Mouse (Mus musculus): ENCODE data around the gene Rpl27. TPM values are rescaled to one million over a fixed set of nuclear protein-coding genes. Genes with fewer than 3 reads are reported as not detected.
"Not testable (repeated sequence)": the region's sequence is repeated elsewhere in the genome, so short reads cannot be mapped to it uniquely, and the experiment has no call there.

Rpl27 gene
- polyA plus RNA-seq (2015; fragmentation: Nextera tagmentation; extraction: Ambion mirVana), result 550 and 596 TPM in 2 replicates

GRCm38 (mm10) chr11:101442127-101442693, at the start of gene Rpl27:
Rpl27 (plus strand) TSS chr11:101442298.
- DNase-seq (ENCODE audit: low spot score), result peak; percentile 99

DNA sequence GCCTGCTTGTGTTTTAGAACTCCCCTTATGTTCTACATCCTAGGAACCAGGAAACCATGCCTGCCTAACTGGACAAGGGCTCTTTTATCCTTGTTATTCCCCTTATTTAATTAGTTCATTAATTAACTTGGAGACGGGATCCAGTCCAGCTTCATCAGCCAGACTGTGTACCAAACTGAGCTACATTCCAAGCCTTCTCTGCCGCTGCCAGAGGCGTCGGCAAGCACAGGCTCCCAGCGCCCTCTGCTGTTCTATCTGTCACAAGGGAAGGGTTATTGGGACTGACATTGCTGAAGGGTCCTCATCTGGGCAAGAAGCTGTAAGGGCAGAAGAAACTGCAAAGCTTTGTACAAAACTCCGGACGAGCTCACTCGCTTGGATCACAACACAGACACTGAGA, 47.0 kb upstream of the Rpl27 start:
- peak; percentile 79 for DNase-seq (ENCODE audit: low spot score)

DNA sequence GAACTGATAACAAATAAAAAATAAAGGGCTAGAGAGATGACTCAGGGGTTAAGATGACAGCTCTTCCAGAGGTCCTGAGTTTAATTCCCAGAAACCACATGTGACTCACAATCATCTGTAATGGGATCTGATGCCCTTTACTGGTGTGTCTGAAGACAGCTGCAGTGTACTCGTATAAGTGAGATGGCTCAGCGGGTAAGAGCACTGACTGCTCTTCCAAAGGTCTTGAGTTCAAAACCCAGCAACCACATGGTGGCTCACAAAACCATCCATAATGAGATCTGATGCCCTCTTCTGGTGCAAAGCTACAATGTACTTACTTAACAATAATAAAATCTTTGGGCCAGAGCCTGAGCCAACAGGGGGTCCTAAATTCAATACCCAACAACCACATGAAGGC, 26.8 kb upstream of the Rpl27 start:
- no peak for DNase-seq (ENCODE audit: low spot score)

DNA sequence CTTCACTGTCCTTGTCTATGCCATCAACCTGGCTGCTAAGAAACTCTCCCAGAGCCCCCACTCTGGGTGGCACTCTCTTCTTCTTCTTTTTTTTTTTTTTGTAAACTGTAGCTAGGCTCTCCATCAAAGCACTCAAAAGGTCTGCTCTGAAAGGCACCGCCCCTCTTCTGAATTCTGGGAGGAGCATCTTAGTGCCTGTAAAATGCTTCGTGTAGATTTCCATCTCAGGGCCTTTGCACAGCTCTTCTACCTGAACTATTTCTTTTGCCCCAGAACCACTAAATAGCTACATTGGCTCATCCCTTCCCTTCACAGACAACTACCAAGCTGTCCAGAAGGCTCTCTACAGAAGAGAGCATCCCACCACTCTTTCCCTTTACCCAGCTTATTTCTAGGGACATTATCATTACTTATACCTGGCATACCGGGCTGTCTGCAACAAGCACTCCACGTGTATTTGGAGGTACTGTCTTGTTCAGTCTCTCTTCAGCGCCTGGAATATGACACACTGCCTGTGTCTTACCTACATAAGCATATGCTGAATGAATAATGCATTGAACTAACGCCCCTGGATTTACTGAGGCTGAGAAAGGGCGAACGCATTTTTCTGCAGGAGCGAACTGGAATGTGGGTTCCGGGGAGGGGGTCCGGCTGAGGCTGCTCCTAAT, 25.5 kb upstream of the Rpl27 start:
- DNase-seq (ENCODE audit: low spot score), result peak; percentile 41

GRCm38 (mm10) chr11:101417101-101417855, 24.8 kb upstream of the Rpl27 start, which contains the start of gene Aarsd1:
Aarsd1 (minus strand) TSS chr11:101417615.
- peak; percentile 90 for DNase-seq (ENCODE audit: low spot score)

DNA sequence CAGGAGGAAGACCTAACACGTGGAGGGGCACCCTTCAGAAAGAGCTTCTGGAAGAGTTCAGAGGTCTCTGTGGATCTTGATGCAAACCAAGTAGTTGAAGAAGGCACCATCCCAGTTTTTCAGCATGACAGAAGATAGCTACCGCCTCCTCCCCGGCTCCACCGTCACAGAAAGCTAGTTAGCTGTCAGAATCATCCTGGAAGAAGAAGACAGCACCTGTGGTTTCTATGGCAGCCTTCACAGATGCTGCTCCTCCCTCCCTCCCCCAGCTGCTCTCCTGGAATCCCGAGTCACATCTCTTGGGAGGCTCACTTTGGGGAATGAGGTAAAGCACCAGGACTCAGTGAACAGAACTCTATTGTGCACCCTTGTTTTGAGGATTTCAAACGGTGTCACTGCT, 23.1 kb upstream of the Rpl27 start:
- no peak for DNase-seq (ENCODE audit: low spot score)

- DNase-seq (ENCODE audit: low spot score), result no peak
These were observed 22.5 kb upstream of the Rpl27 start for GRCm38 (mm10) chr11:101419610-101420009.

DNA sequence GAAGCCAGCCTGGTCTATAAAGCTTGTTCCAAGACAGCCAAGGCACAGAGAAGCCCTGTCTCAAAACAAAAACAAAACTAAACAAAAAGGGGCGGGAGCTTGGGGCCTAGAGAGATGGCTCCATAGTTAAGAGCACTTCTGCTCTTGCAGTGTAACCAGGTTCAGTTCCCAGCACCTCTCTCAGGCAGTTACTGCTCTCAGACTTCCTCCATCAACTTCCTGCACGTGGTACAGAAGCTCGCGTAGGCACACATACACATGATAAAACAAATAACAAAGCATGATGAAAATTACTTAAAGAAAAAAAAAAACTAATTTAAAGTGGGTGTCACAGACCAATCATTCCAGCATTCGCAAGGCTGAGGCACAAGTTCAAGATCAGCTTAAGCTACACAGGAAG, 21.9 kb upstream of the Rpl27 start:
- no peak for DNase-seq (ENCODE audit: low spot score)

GRCm38 (mm10) chr11:101424105-101424851, 17.8 kb upstream of the Rpl27 start, which contains the start of gene Gm27029:
Gm27029 (minus strand) TSS chr11:101424796.
- no peak for DNase-seq (ENCODE audit: low spot score)

- peak; percentile 98 for DNase-seq (ENCODE audit: low spot score)
These were observed 16.9 kb upstream of the Rpl27 start, which contains the start of the genes Rundc1 and Ptges3l for GRCm38 (mm10) chr11:101424925-101425813. Rundc1 (plus strand) TSS chr11:101425085. Ptges3l (minus strand) TSS chr11:101425333.

DNA sequence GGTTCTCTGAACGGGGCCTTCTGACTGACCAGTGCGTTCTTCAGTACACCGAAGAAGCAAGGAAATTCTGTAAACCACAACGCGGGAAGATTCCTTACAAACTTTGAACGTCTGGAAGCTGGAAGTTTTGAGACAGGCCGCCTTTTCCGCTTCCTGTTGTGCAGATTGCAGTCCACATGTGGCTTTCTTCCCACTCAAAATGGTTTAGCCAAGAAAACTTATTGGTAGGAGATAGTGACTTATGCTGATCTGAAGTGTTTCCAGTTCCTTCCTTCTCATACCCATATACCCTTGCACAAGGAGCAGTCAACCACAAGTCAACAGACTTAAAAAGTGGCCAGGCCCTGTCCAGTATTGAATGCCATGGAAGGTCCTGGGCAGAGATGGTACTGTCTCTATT, 15.9 kb upstream of the Rpl27 start:
- DNase-seq (ENCODE audit: low spot score), result no peak

GRCm38 (mm10) chr11:101431327-101431726, 10.8 kb upstream of the Rpl27 start:
- no peak for DNase-seq (ENCODE audit: low spot score)

DNA sequence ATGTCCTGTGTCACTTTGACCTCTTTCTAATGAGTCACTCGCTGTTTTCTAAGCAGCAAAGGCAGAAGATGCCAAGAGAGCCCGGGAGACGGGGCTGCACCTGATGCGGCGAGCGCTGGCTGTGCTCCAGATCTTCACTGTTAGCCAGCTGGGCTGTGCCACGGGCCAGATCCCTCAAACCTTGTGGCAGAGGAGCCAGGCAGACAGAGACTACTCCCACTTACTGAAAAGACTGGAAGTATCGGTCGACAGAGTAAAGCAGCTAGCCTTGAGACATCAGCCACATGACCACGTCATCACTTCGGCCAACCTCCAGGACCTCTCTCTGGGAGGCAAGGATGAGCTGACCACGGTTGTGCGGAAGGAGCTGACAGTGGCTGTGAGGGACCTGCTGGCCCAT, 8.7 kb upstream of the Rpl27 start:
- no peak for DNase-seq (ENCODE audit: low spot score)

DNA sequence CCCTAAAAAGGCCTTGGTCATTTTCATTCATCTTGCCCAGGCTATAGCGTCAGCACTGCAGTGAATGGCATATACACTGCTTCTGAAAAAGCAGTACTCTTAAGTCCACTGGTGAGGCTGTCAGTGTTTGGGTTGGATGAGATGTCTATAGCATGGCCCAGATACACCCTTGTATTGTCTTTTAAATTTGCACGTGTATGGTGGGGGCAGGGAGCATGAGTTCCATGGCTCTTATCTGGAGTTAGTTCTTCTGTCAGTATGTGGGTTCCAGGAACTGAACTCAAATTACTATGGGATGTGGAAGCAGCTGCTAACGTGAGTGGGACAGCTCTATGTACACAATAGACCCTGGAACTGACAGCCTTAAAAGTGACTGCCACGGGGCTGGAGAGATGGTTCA, 6.3 kb upstream of the Rpl27 start:
- no peak for DNase-seq (ENCODE audit: low spot score)

- DNase-seq (ENCODE audit: low spot score), result no peak
These were observed 5.2 kb upstream of the Rpl27 start for GRCm38 (mm10) chr11:101436916-101437315.

DNA sequence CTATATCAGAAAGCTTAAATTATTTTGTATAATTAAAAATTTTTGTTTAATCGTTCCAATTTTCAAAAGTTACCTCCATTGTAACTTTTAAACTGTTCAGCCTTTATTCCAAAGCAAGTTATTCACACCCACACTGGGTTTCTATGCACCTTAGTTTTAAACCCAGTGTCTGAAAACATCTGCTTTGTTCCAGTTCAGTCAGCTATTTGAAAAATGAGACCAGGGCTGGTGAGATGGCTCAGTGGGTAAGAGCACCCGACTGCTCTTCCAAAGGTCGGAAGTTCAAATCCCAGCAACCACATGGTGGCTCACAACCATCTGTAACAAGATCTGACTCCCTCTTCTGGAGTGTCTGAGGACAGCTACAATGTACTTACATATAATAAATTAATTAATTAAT, 4.1 kb upstream of the Rpl27 start:
- not testable (repeated sequence) for DNase-seq (ENCODE audit: low spot score)

- DNase-seq (ENCODE audit: low spot score), result not testable (repeated sequence)
These were observed 510 bp upstream of the Rpl27 start for GRCm38 (mm10) chr11:101441450-101442126.

GRCm38 (mm10) chr11:101442760-101443159, 662 bp downstream of the Rpl27 start:
- DNase-seq (ENCODE audit: low spot score), result peak; percentile 54

DNA sequence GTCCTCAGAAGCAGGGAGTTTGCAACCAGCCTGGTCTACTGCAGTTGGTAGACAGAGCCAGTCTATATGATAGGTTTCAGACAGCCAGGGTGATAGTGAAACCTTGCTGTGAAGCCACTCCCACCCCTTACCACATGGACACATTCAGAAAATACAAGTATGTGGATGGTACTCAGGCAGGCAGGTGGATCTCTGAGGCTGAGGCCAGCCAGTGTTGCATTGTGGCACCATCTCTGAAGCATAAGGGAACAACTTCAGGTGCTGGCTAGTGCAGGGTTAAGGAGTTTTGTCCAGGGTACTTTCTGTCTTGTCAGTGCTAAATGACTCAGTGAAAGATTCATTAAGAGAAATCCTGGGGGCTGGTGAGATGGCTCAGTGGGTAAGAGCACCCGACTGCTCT, 4.2 kb downstream of the Rpl27 start:
- DNase-seq (ENCODE audit: low spot score), result no peak

GRCm38 (mm10) chr11:101446860-101447259, 4.8 kb downstream of the Rpl27 start:
- DNase-seq (ENCODE audit: low spot score), result not testable (repeated sequence)

All from thymus, postnatal 0 days (tissue).